Mouse (Mus musculus): ENCODE measurements at regions not wholly inside any gene's neighbourhood (a gene's known extent, or its start where the extent isn't known, plus 50 kb on each side); places are given as distances from the start of the nearest gene placed in this dataset.

DNA sequence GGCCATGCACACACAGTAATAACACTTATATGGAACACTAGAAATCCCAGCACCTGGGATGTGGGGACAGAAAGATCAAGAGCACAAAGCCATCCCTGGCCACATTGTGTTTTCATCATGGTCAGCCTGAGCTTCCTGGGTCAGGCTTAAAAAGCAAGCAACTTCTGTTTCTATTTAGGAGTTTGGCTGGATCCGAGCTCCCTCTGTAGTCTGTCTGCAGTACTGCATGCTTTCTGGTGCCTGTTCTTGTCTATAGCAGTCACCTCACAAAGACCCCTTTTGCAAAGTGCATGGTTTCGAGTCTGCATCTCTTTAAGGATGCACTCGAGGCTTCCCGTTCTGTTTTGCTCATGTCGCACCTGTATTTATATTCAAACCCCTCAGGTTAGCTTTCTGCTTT is 73.4 kb upstream of the Gm14444 start:
- no peaks in the 10 kb centered on the region for H3K36me3 ChIP-seq
- no peak overlapping the region for H3K4me2 ChIP-seq
- WGBS = 37% methylated on average over 5 of the region's 5 CpGs

DNA sequence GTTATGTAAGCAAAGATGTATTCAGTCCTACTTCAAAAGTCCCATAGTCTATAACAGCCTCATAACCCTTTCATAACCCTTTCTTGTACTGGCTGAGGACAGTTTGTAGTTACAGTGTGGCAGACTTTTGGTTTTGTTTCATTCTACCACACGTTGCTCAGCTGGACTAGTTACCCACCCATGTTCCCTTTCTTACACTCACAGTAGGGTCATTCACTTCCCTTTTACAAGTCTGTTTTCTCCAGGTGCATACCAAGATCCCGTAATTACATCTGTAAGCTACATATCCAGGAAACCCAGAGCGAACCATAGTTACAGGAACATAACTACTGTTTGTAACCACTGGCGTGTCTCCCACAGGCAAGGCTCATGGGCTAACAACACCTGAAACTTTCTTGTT is 72.1 kb upstream of the Gm14444 start:
- Histone ChIP-seq H3K36me3 (no peaks in the 10 kb centered on the region), H3K27me3 (replicated peaks) (no peaks in the 10 kb centered on the region), H3K4me3 (replicated peaks) (no peak overlapping the region), H3K4me2 (no peak overlapping the region), H3K9me3 (replicated peaks) (no peaks in the 10 kb centered on the region), H3K27ac (replicated peaks) (no peak overlapping the region), H3K9ac (replicated peaks) (no peak overlapping the region), H3K4me1 (no peaks in the 10 kb centered on the region)
- 85% methylated on average over 4 of the region's 4 CpGs for WGBS
- ATAC-seq (ENCODE audit: low FRiP score) = no peak

More for the DNA sequence above, 73.4 kb upstream of the Gm14444 start:
- Histone ChIP-seq H3K4me1 (peaks cover 4% of the 10 kb centered on the region; the same call in 1 of the 2 replicates), H3K4me3 (replicated peaks) (no peak overlapping the region), H3K9ac (replicated peaks) (no peak overlapping the region), H3K9me3 (replicated peaks) (no peaks in the 10 kb centered on the region), H3K27me3 (replicated peaks) (no peaks in the 10 kb centered on the region), H3K27ac (replicated peaks) (no peak overlapping the region)
- ATAC-seq (ENCODE audit: low FRiP score) = no peak

DNA sequence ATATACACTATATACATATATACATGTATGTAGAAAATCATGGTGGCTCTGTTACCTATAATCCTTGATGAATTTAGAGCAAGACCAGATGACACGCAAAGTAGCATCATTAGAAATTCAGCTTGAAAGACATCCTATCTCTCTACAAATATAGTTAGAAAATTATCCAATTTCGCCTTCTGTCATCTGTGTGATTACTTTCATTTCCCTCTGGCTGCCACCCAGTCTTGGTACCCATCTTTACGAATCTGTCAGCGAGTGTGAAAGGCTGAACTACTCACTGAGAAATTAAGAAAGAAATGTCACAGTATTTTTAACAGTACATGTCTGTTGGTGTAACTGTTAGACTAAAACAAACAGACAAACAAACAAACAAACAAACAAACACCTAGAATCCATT is 67.8 kb upstream of the Gm14444 start:
- no peaks in the 10 kb centered on the region for H3K4me1 ChIP-seq
- no peak overlapping the region for H3K9ac ChIP-seq (replicated peaks)
- ATAC-seq (ENCODE audit: low FRiP score) = no peak
- no peaks in the 10 kb centered on the region for H3K9me3 ChIP-seq (replicated peaks)
- WGBS = 86% methylated on average over 4 of the region's 4 CpGs
- no peak overlapping the region for H3K27ac ChIP-seq (replicated peaks)
- no peaks in the 10 kb centered on the region for H3K36me3 ChIP-seq
- H3K4me3 ChIP-seq (replicated peaks) = no peak overlapping the region
- H3K4me2 ChIP-seq = no peak overlapping the region
- no peaks in the 10 kb centered on the region for H3K27me3 ChIP-seq (replicated peaks)

DNA sequence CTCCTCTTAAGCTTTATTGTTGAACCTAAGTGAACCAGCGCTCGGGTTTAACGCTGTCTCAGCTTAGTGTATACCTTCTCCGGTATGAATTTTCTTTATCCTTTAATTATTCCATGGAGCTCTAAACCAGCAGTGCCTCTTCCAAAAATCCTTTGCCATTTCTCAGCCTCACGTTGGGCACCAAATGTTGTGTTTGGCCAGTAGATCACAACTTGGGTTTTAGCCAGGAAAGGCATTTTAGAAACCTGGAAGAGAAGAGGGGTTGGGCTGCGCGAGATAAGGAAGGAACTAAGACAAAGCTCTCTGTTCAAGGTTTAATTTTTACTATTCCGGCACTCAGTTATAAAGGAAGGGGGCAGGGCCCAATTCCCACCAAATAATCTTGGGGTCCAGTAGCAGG is 61.9 kb upstream of the Gm14444 start:
- Histone ChIP-seq H3K9ac (replicated peaks) (no peak overlapping the region), H3K36me3 (no peaks in the 10 kb centered on the region), H3K27ac (replicated peaks) (no peak overlapping the region), H3K4me3 (replicated peaks) (no peak overlapping the region), H3K27me3 (replicated peaks) (no peaks in the 10 kb centered on the region), H3K9me3 (replicated peaks) (no peaks in the 10 kb centered on the region), H3K4me1 (no peaks in the 10 kb centered on the region), H3K4me2 (no peak overlapping the region)
- WGBS = 86% methylated on average over 8 of the region's 8 CpGs
- no peak for ATAC-seq (ENCODE audit: low FRiP score)
